Mouse (Mus musculus) adrenal gland, adult 8-10 months (tissue): ENCODE results near the gene Armcx5. TPM values are rescaled to one million over a fixed set of nuclear protein-coding genes. Genes with fewer than 3 reads are reported as not detected.

Source experiments
- microRNA-seq, 2 experiments: library from miRNA; unstranded; fragments of <30 nt; microRNA quantifications; one replicate each; pipeline ENCODE4 v1.2.0; 2022
- total RNA-seq, 4 experiments: library from RNA; stranded (reverse); gene quantifications; 2 replicates each; pipeline ENCODE4 v1.2.4; 2022

The Armcx5 gene
- total RNA-seq, 4 experiments from 2014 or later: 16.2 to 29.2 (median 18.0) TPM

Small RNA genes lying within 50 kb of the gene (microRNA-seq; reads per million reads assigned to microRNA genes)
- gene Mir1970 (0 reads per million in 2 experiments), gene Mir7646 (0 to 0.17 reads per million in 2 experiments)

Other genes starting within 250 kb of the Armcx5 start
- gene AV320801, start 248.1 kb upstream of the Armcx5 start, total RNA-seq: not detected
- gene Nxf7, start 144.0 kb upstream of the Armcx5 start, total RNA-seq: not detected
- not detected for gene Prame, start 115.0 kb upstream of the Armcx5 start, total RNA-seq
- not detected for gene Tcp11x2, start 48.9 kb upstream of the Armcx5 start, total RNA-seq
- gene Tmsb15a, start 17.5 kb upstream of the Armcx5 start, total RNA-seq: 1 to 10 TPM in 1 of 4 experiments, not detected in 3; 1.7 TPM
- 100 to 1,000 TPM in 3 of 4 experiments, 10 to 100 TPM in 1; 90.4 to 125 (median 114) TPM for gene Gprasp1, start within 50 bp of the Armcx5 start, total RNA-seq
- gene Bhlhb9, start 54.9 kb downstream of the Armcx5 start, total RNA-seq: 10 to 100 TPM; 19.4 to 23.1 (median 20.8) TPM
- gene Gprasp2, start 96.3 kb downstream of the Armcx5 start, total RNA-seq: 10 to 100 TPM; 40.4 to 62.4 (median 48.6) TPM